In the genomic region with DNA sequence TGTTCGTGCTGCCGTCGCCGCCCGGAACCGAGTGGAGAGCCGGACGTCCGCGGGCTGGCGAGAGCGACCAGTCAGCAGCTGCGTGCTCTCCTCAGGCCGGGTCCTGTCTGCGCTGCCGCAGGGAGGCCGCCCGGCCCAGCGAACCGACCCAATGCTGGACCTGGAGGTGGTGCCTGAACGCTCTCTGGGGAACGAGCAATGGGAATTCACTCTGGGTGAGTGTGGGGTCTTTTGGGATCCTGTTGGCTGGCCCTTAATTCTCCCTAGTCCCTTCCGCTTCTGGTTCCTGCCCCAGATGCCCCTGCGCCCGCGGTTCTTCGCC, we compare ENCODE assay signal across 8 mouse cellular contexts. TPM values are rescaled to one million over a fixed set of nuclear protein-coding genes. Genes with fewer than 3 reads are reported as not detected.
A peak's percentile ranks its signal among the peaks of the same experiment; 100 is the strongest.
DNase-seq lines count a peak whose midpoint lies in the region; ATAC-seq and TF ChIP-seq lines count a peak whose summit lies in the region.

No protein-coding gene starts in this region.

- peaks cover 16% of the 10 kb centered on the region for H3K4me1 ChIP-seq in kidney, embryonic 15.5 days
- peaks cover 2% of the 10 kb centered on the region; the same call in 1 of the 2 replicates for H3K4me1 ChIP-seq in cortical plate, adult 2 months (ENCODE audit: control insufficient read depth, insufficient read depth, low read length)
- H3K4me1 ChIP-seq in hindbrain, postnatal 0 days (ENCODE audit: insufficient read depth, low read length) = peaks cover 16% of the 10 kb centered on the region; the same call in 1 of the 2 replicates
- peaks cover 25% of the 10 kb centered on the region for H3K4me1 ChIP-seq in midbrain, embryonic 15.5 days

- no peaks in the 10 kb centered on the region for H3K27me3 ChIP-seq in kidney, embryonic 15.5 days
- no peaks in the 10 kb centered on the region for H3K27me3 ChIP-seq in hindbrain, postnatal 0 days (ENCODE audit: insufficient read depth, low read length)
- H3K27me3 ChIP-seq in midbrain, embryonic 15.5 days (replicated peaks) = no peaks in the 10 kb centered on the region

- peak overlapping the region; percentile 79 for H3K4me2 ChIP-seq in kidney, embryonic 15.5 days
- H3K4me2 ChIP-seq in hindbrain, postnatal 0 days (ENCODE audit: low read depth, low read length) = peak overlapping the region; percentile 86
- H3K4me2 ChIP-seq in midbrain, embryonic 15.5 days = peak overlapping the region; percentile 67

- peak overlapping the region; percentile 87 for H3K27ac ChIP-seq in kidney, embryonic 15.5 days
- H3K27ac ChIP-seq in cortical plate, adult 2 months (ENCODE audit: insufficient read depth, low read length) = no peak overlapping the region
- H3K27ac ChIP-seq in hindbrain, postnatal 0 days = peak overlapping the region; percentile 81
- H3K27ac ChIP-seq in midbrain, embryonic 15.5 days = peak overlapping the region; percentile 76

- DNase-seq in kidney, postnatal 36 days = no peak
- DNase-seq in hindbrain, postnatal 0 days (ENCODE audit: low spot score) = no peak
- no peak for DNase-seq in yolk sac, embryonic 10.5 days (ENCODE audit: low spot score)
- no peak for DNase-seq in adrenal gland, adult 2 months
- no peak for DNase-seq in ovary, postnatal 14 days (ENCODE audit: low spot score)

- no peaks in the 10 kb centered on the region for H3K36me3 ChIP-seq in kidney, embryonic 15.5 days
- no peaks in the 10 kb centered on the region for H3K36me3 ChIP-seq in hindbrain, postnatal 0 days (ENCODE audit: insufficient read depth, low read length)
- H3K36me3 ChIP-seq in midbrain, embryonic 15.5 days (replicated peaks) = no peaks in the 10 kb centered on the region

- H3K9me3 ChIP-seq in kidney, embryonic 15.5 days (replicated peaks) = no peaks in the 10 kb centered on the region
- no peaks in the 10 kb centered on the region for H3K9me3 ChIP-seq in hindbrain, postnatal 0 days (ENCODE audit: low read length)
- H3K9me3 ChIP-seq in midbrain, embryonic 15.5 days = no peaks in the 10 kb centered on the region

- peak overlapping the region; percentile 89 for H3K9ac ChIP-seq in kidney, embryonic 15.5 days
- peak overlapping the region; percentile 89 for H3K9ac ChIP-seq in hindbrain, postnatal 0 days (replicated peaks; ENCODE audit: low read length)
- peak overlapping the region; percentile 66 for H3K9ac ChIP-seq in midbrain, embryonic 15.5 days

- no peak for TF ChIP-seq CTCF in cortical plate, adult 2 months (IDR thresholded peaks at IDR 0.05; ENCODE audit: extremely low read depth, insufficient read depth, low read length)
- no peak for TF ChIP-seq CTCF in hindbrain, postnatal 0 days (IDR thresholded peaks at IDR 0.05; ENCODE audit: low read depth)

- peak overlapping the region; percentile 83 for H3K4me3 ChIP-seq in kidney, embryonic 15.5 days (replicated peaks)
- H3K4me3 ChIP-seq in cortical plate, adult 2 months (ENCODE audit: insufficient read depth, low read length) = peak overlapping the region; percentile 44
- peak overlapping the region; percentile 99 for H3K4me3 ChIP-seq in hindbrain, postnatal 0 days (ENCODE audit: low read length)
- H3K4me3 ChIP-seq in midbrain, embryonic 15.5 days = peak overlapping the region; percentile 59

- TF ChIP-seq POLR2A in cortical plate, adult 2 months (IDR thresholded peaks at IDR 0.05; ENCODE audit: extremely low read depth, insufficient read depth, low read length) = no peak

- 0% methylated on average over 27 of the region's 27 CpGs for WGBS in kidney, embryonic 15.5 days
- WGBS in hindbrain, postnatal 0 days = 0% methylated on average over 27 of the region's 27 CpGs
- 0% methylated on average over 27 of the region's 27 CpGs for WGBS in midbrain, embryonic 15.5 days

- no peak; the same call in 1 of the 2 replicates for ATAC-seq in kidney, embryonic 15.5 days (replicated peaks; ENCODE audit: low FRiP score)
- ATAC-seq in hindbrain, postnatal 0 days = no peak
- ATAC-seq in midbrain, embryonic 15.5 days (replicated peaks) = no peak

RNA-seq across cellular contexts. Expression of a gene that starts 0.3 kb away (rescaled TPM):
- 23.8 and 25.2 TPM in 2 replicates for polyA plus RNA-seq in kidney, embryonic 15.5 days (2015; fragmentation: Nextera tagmentation; extraction: Ambion mirVana)
- 39.4 and 39.5 TPM in 2 replicates for polyA plus RNA-seq in cortical plate, adult 2 months (2012; rRNA removed)
- total RNA-seq in hindbrain, postnatal 0 days (2014; rRNA removed) = 32.2 and 39.5 TPM in 2 replicates
- polyA plus RNA-seq in hindbrain, postnatal 0 days (2015; fragmentation: Nextera tagmentation; extraction: Ambion mirVana) = 22.1 and 23.5 TPM in 2 replicates
- polyA plus RNA-seq in midbrain, embryonic 15.5 days (2015; fragmentation: Nextera tagmentation; extraction: Ambion mirVana) = 37.1 and 37.6 TPM in 2 replicates
- total RNA-seq in adrenal gland, adult 2 months (2021) = 10 to 100 TPM; 20.9 to 30.6 TPM
- 19.3 and 21.5 TPM in 2 replicates for polyA plus RNA-seq in adrenal gland, adult 2 months (2012; rRNA removed)

RNA-seq across cellular contexts. Expression of a gene that starts 29.7 kb away (rescaled TPM):
- 9.6 and 13.5 TPM in 2 replicates for polyA plus RNA-seq in kidney, embryonic 15.5 days (2015; fragmentation: Nextera tagmentation; extraction: Ambion mirVana)
- polyA plus RNA-seq in cortical plate, adult 2 months (2012; rRNA removed) = 5.2 and 5.5 TPM in 2 replicates
- 17.4 and 18.8 TPM in 2 replicates for total RNA-seq in hindbrain, postnatal 0 days (2014; rRNA removed)
- 10.4 and 10.7 TPM in 2 replicates for polyA plus RNA-seq in hindbrain, postnatal 0 days (2015; fragmentation: Nextera tagmentation; extraction: Ambion mirVana)
- 8.1 TPM in 2 replicates for polyA plus RNA-seq in midbrain, embryonic 15.5 days (2015; fragmentation: Nextera tagmentation; extraction: Ambion mirVana)
- 1 to 10 TPM; 3.1 to 5.0 TPM for total RNA-seq in adrenal gland, adult 2 months (2021)
- polyA plus RNA-seq in adrenal gland, adult 2 months (2012; rRNA removed) = 15.2 and 28.9 TPM in 2 replicates

RNA-seq across cellular contexts. Expression of a gene that starts 39.2 kb away (rescaled TPM):
- 20.0 and 24.2 TPM in 2 replicates for polyA plus RNA-seq in kidney, embryonic 15.5 days (2015; fragmentation: Nextera tagmentation; extraction: Ambion mirVana)
- polyA plus RNA-seq in cortical plate, adult 2 months (2012; rRNA removed) = 7.6 and 8.3 TPM in 2 replicates
- 11.5 and 15.6 TPM in 2 replicates for total RNA-seq in hindbrain, postnatal 0 days (2014; rRNA removed)
- 14.6 and 14.9 TPM in 2 replicates for polyA plus RNA-seq in hindbrain, postnatal 0 days (2015; fragmentation: Nextera tagmentation; extraction: Ambion mirVana)
- 13.5 and 13.6 TPM in 2 replicates for polyA plus RNA-seq in midbrain, embryonic 15.5 days (2015; fragmentation: Nextera tagmentation; extraction: Ambion mirVana)
- 10 to 100 TPM; 11.7 to 12.4 TPM for total RNA-seq in adrenal gland, adult 2 months (2021)
- polyA plus RNA-seq in adrenal gland, adult 2 months (2012; rRNA removed) = 26.3 and 26.5 TPM in 2 replicates

RNA-seq across cellular contexts. Expression of a gene that starts 39.2 kb away (rescaled TPM):
- 2.3 and 2.7 TPM in 2 replicates for polyA plus RNA-seq in kidney, embryonic 15.5 days (2015; fragmentation: Nextera tagmentation; extraction: Ambion mirVana)
- polyA plus RNA-seq in cortical plate, adult 2 months (2012; rRNA removed) = 2.0 and 2.2 TPM in 2 replicates
- total RNA-seq in hindbrain, postnatal 0 days (2014; rRNA removed) = 0.50 and 3.1 TPM in 2 replicates
- 1.2 and 1.3 TPM in 2 replicates for polyA plus RNA-seq in hindbrain, postnatal 0 days (2015; fragmentation: Nextera tagmentation; extraction: Ambion mirVana)
- polyA plus RNA-seq in midbrain, embryonic 15.5 days (2015; fragmentation: Nextera tagmentation; extraction: Ambion mirVana) = 0.99 and 1.3 TPM in 2 replicates
- 1 to 10 TPM; 3.3 to 4.0 TPM for total RNA-seq in adrenal gland, adult 2 months (2021)
- polyA plus RNA-seq in adrenal gland, adult 2 months (2012; rRNA removed) = 10.4 and 11.5 TPM in 2 replicates

RNA-seq across cellular contexts. Expression of a gene that starts 44.4 kb away (rescaled TPM):
- polyA plus RNA-seq in kidney, embryonic 15.5 days (2015; fragmentation: Nextera tagmentation; extraction: Ambion mirVana) = 0.12 and 0.13 TPM in 2 replicates
- 25.1 and 29.2 TPM in 2 replicates for polyA plus RNA-seq in cortical plate, adult 2 months (2012; rRNA removed)
- total RNA-seq in hindbrain, postnatal 0 days (2014; rRNA removed) = 0.63 TPM in 1 of 2 replicates, not detected in the other
- 1.4 and 1.5 TPM in 2 replicates for polyA plus RNA-seq in hindbrain, postnatal 0 days (2015; fragmentation: Nextera tagmentation; extraction: Ambion mirVana)
- 0.25 and 0.42 TPM in 2 replicates for polyA plus RNA-seq in midbrain, embryonic 15.5 days (2015; fragmentation: Nextera tagmentation; extraction: Ambion mirVana)
- total RNA-seq in adrenal gland, adult 2 months (2021) = 1 to 10 TPM; 2.3 TPM
- 1.8 and 2.3 TPM in 2 replicates for polyA plus RNA-seq in adrenal gland, adult 2 months (2012; rRNA removed)

Comparison
In these comparisons a context has a peak if more than half of its experiments do, and no peak if none do; other contexts are left out.
1. H3K4me3 ChIP-seq: peak in every context shown above with its lines; median percentile 99 in hindbrain, postnatal 0 days; 83 in kidney, embryonic 15.5 days; 59 in midbrain, embryonic 15.5 days; 44 in cortical plate, adult 2 months.